ENCODE assay signal across 22 mouse cellular contexts in genomic region chr15:61453656-61454349, GRCm38 (mm10).
DNase-seq lines count a peak whose midpoint lies in the region; ATAC-seq and TF ChIP-seq lines count a peak whose summit lies in the region.
"Had no signal": no experiment of that assay in that cellular context is flagged by ENCODE, and none has a peak within 500 bp of the region (broad histone marks: within the 10 kb centered on the region; RNA-seq: fewer than 3 reads in every experiment).

No protein-coding gene starts in this region.

- no peaks in the 10 kb centered on the region for H3K4me1 ChIP-seq in stomach, postnatal 0 days (replicated peaks; ENCODE audit: control insufficient read depth, insufficient read depth)
- H3K4me1 ChIP-seq: heart, embryonic 13.5 days had no signal

- WGBS in stomach, postnatal 0 days: 51% methylated on average over 5 of the region's 5 CpGs

- H3K36me3 ChIP-seq in stomach, postnatal 0 days (ENCODE audit: control insufficient read depth, insufficient read depth, low read length): no peaks in the 10 kb centered on the region
- H3K36me3 ChIP-seq: embryonic facial prominence, embryonic 10.5 days; heart, embryonic 13.5 days; limb, embryonic 12.5 days; midbrain, embryonic 10.5 days had no signal

- TF ChIP-seq CTCF in stomach, postnatal 0 days (IDR thresholded peaks at IDR 0.05; ENCODE audit: low read depth): 0 out of 2 replicates have a peak, but pooled peaks have one; percentile 8

- DNase-seq in urinary bladder, postnatal 14 days (ENCODE audit: low spot score): peak; percentile 16
- no peak for DNase-seq in urinary bladder, postnatal 10 days (ENCODE audit: low spot score)
- DNase-seq in NIH3T3 (ENCODE audit: low read depth): peak; percentile 77
- DNase-seq in gonadal fat pad, adult 2 months (ENCODE audit: low read depth): peak; percentile 98
- DNase-seq in stomach, postnatal 0 days (ENCODE audit: low spot score): no peak
- DNase-seq in heart, postnatal 4 days: no peak
- DNase-seq in gastrocnemius, postnatal 10 days: no peak
- no peak for DNase-seq in cerebellum, adult 11 months
- DNase-seq: adrenal gland, postnatal 14 days; cerebellum, postnatal 36 days; heart, adult 18-20 months; kidney, adult 18-20 months; lung, postnatal 14 days; right cerebral cortex, postnatal 4 days; thymus, postnatal 36 days had no signal

- TF ChIP-seq EP300 in stomach, postnatal 0 days (optimal IDR thresholded peaks at IDR 0.05): peak; percentile 84

- peak; percentile 66; the same call in 1 of the 2 replicates for ATAC-seq in stomach, postnatal 0 days (ENCODE audit: low FRiP score, low TSS enrichment)
- ATAC-seq: forebrain, embryonic 14.5 days; hindbrain, embryonic 16.5 days had no signal

- H3K4me3 ChIP-seq in stomach, postnatal 0 days (ENCODE audit: low read depth, low read length): no peak overlapping the region
- H3K4me3 ChIP-seq: embryonic facial prominence, embryonic 10.5 days; heart, embryonic 13.5 days; limb, embryonic 12.5 days; midbrain, embryonic 10.5 days had no signal

- no peaks in the 10 kb centered on the region for H3K27me3 ChIP-seq in stomach, postnatal 0 days (ENCODE audit: control insufficient read depth, insufficient read depth, low read length)
- H3K27me3 ChIP-seq: heart, embryonic 13.5 days; limb, embryonic 12.5 days had no signal

- H3K9me3 ChIP-seq in stomach, postnatal 0 days (ENCODE audit: control insufficient read depth, low read length): no peaks in the 10 kb centered on the region
- H3K9me3 ChIP-seq: embryonic facial prominence, embryonic 10.5 days; heart, embryonic 13.5 days; limb, embryonic 12.5 days; midbrain, embryonic 10.5 days had no signal

- H3K4me2 ChIP-seq in stomach, postnatal 0 days (replicated peaks; ENCODE audit: low read depth): no peak overlapping the region
- H3K4me2 ChIP-seq: heart, embryonic 13.5 days; limb, embryonic 12.5 days had no signal

- 0 out of 2 replicates have a peak overlapping the region, but pooled peaks have one; percentile 20 for H3K27ac ChIP-seq in stomach, postnatal 0 days (replicated peaks)
- H3K27ac ChIP-seq: embryonic facial prominence, embryonic 10.5 days; heart, embryonic 13.5 days; kidney, postnatal 0 days; limb, embryonic 12.5 days; midbrain, embryonic 10.5 days had no signal

- H3K9ac ChIP-seq in stomach, postnatal 0 days (ENCODE audit: low read length): no peak overlapping the region
- H3K9ac ChIP-seq: heart, embryonic 13.5 days; limb, embryonic 12.5 days had no signal

Comparison
In these comparisons a context has a peak if more than half of its experiments do, and no peak if none do; other contexts are left out.
1. DNase-seq: peak in urinary bladder, postnatal 14 days (single experiment), NIH3T3 (single experiment) and gonadal fat pad, adult 2 months (single experiment); none in urinary bladder, postnatal 10 days (single experiment), stomach, postnatal 0 days (single experiment), heart, postnatal 4 days (single experiment), gastrocnemius, postnatal 10 days (single experiment) and cerebellum, adult 11 months (single experiment).